8 mouse cellular contexts compared by ENCODE assay signal in the genomic region with DNA sequence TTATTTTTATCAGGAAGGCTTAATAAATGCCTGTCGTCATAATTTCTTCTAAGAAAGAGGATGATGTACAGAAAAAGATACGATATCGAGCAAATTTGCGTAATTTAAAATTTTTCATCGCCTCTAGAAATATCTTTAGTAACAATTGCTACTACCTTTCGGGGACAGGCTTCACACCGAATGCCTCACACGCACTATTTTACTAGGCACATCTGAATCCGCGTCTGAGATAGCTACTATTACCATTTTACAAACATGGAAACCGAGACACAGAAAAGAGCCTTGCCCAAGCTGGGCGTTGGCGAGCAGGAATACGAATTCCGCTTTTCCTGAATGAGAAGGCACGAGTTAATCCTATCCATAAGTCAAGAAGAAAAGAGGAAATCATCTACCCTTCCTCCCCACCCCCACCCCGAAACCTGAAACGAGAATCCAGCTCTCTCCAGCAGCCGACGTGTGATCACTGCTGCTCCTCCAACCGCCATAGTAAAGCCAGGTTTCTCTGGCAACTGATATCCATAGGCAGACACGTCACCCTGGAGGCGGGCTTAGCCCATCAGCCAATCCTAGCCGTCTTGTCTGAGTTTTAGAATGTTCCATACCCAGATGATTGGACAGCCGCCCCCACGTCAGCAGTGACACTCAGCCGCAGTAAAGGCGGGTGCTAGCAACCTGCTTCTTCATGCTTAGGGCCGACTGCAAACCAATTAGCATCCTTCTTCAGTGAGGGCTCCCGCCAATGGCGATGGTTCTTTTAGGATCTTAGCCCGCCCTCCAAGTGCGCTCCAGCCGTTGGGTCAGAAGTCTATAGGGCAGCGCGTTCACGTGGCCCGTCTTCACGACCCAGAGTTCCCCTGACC. TPM values are rescaled to one million over a fixed set of nuclear protein-coding genes. Genes with fewer than 3 reads are reported as not detected.
A peak's percentile ranks its signal among the peaks of the same experiment; 100 is the strongest.
DNase-seq lines count a peak whose midpoint lies in the region; ATAC-seq lines count a peak whose summit lies in the region.

No protein-coding gene starts in this region.

- H3K9ac ChIP-seq in hindbrain, embryonic 13.5 days = peak overlapping the region; percentile 75

- no peaks in the 10 kb centered on the region for H3K9me3 ChIP-seq in hindbrain, embryonic 13.5 days

- no peaks in the 10 kb centered on the region for H3K36me3 ChIP-seq in hindbrain, embryonic 13.5 days

- H3K4me2 ChIP-seq in hindbrain, embryonic 13.5 days = peak overlapping the region; percentile 61

- DNase-seq in R1 (ENCODE audit: low read depth, low spot score) = peak; percentile 97
- DNase-seq in cerebellum, adult 9-11 months = peak; percentile 99
- DNase-seq in frontal cortex, postnatal 14 days (ENCODE audit: low spot score in 2 of 2) = peak; percentile 86 to 96
- DNase-seq in layer of hippocampus, postnatal 25 days (ENCODE audit: extremely low spot score in 1 of 2, low spot score in 1 of 2) = peak; percentile 69 to 70
- peak; percentile 97 for DNase-seq in lung, postnatal 25 days (ENCODE audit: low spot score)
- DNase-seq in retina, postnatal 7 days (ENCODE audit: low read depth, low spot score) = peak; percentile 90
- DNase-seq in urinary bladder, postnatal 10 days (ENCODE audit: low spot score) = peak; percentile 59

- peak overlapping the region; percentile 53 for H3K4me3 ChIP-seq in hindbrain, embryonic 13.5 days

- H3K4me1 ChIP-seq in hindbrain, embryonic 13.5 days (replicated peaks) = peaks cover 8% of the 10 kb centered on the region

- H3K27me3 ChIP-seq in hindbrain, embryonic 13.5 days = no peaks in the 10 kb centered on the region

- 22% methylated on average over 39 of the region's 39 CpGs for WGBS in hindbrain, embryonic 13.5 days

- peak; percentile 99 for ATAC-seq in hindbrain, embryonic 13.5 days (ENCODE audit: low FRiP score)

- peak overlapping the region; percentile 89 for H3K27ac ChIP-seq in hindbrain, embryonic 13.5 days

RNA-seq across cellular contexts. Expression of a gene that starts 2.5 kb away (rescaled TPM):
- polyA plus RNA-seq in hindbrain, embryonic 13.5 days (2015; fragmentation: Nextera tagmentation; extraction: Ambion mirVana) = 540 and 559 TPM in 2 replicates
- 100 to 1,000 TPM; 374 to 393 TPM for total RNA-seq in layer of hippocampus, postnatal 25 days (2021)

RNA-seq across cellular contexts. Expression of a gene that starts 33.2 kb away (rescaled TPM):
- 19.6 and 21.7 TPM in 2 replicates for polyA plus RNA-seq in hindbrain, embryonic 13.5 days (2015; fragmentation: Nextera tagmentation; extraction: Ambion mirVana)
- total RNA-seq in layer of hippocampus, postnatal 25 days (2021) = 10 to 100 TPM; 14.5 to 16.0 TPM

RNA-seq across cellular contexts. Expression of a gene that starts 38.9 kb away (rescaled TPM):
- polyA plus RNA-seq in hindbrain, embryonic 13.5 days (2015; fragmentation: Nextera tagmentation; extraction: Ambion mirVana) = not detected in 2 replicates
- under 1 TPM; 0.27 to 0.40 TPM for total RNA-seq in layer of hippocampus, postnatal 25 days (2021)

Comparison
In these comparisons a context has a peak if more than half of its experiments do, and no peak if none do; other contexts are left out.
1. Peak in every context shown above with its lines: DNase-seq, ATAC-seq, H3K4me3 ChIP-seq and H3K27ac ChIP-seq.